Comparison of ENCODE assay signal across 21 mouse cellular contexts in genomic region chr17:27970305-27970704, GRCm38 (mm10).
DNase-seq lines count a peak whose midpoint lies in the region; ATAC-seq and TF ChIP-seq lines count a peak whose summit lies in the region.
"Had no signal": no experiment of that assay in that cellular context is flagged by ENCODE, and none has a peak within 500 bp of the region (broad histone marks: within the 10 kb centered on the region; RNA-seq: fewer than 3 reads in every experiment).

No protein-coding gene starts in this region.

- TF ChIP-seq CTCF in lung, postnatal 0 days (IDR thresholded peaks at IDR 0.05) = no peak

- DNase-seq in heart, adult 11 months = no peak
- no peak for DNase-seq in kidney, postnatal 14 days
- DNase-seq in lung, postnatal 0 days (ENCODE audit: low spot score) = peak; percentile 85
- DNase-seq in lung, postnatal 14 days = no peak
- DNase-seq in induced T-regulatory cell, adult 2 months (ENCODE audit: low read depth) = peak; percentile 9
- no peak for DNase-seq in natural killer cell, adult 2 months (ENCODE audit: low spot score in 2 of 2)
- DNase-seq: cerebellum, adult 2 months; cerebellum, postnatal 36 days; forebrain, postnatal 0 days; kidney, adult 11 months; kidney, postnatal 10 days; liver, embryonic 13.5 days; right cerebral cortex, postnatal 14 days had no signal

- no peak for ATAC-seq in heart, embryonic 12.5 days (ENCODE audit: insufficient number of reproducible peaks, low FRiP score)
- no peak for ATAC-seq in kidney, embryonic 15.5 days (replicated peaks; ENCODE audit: low FRiP score)
- peak; percentile 70 for ATAC-seq in lung, postnatal 0 days
- ATAC-seq: forebrain, postnatal 0 days; hindbrain, postnatal 0 days had no signal

- WGBS in heart, embryonic 12.5 days = 63% methylated on average over 5 of the region's 5 CpGs
- 89% methylated on average over 5 of the region's 5 CpGs for WGBS in kidney, embryonic 15.5 days
- 29% methylated on average over 5 of the region's 5 CpGs for WGBS in lung, postnatal 0 days

- no peak overlapping the region for H3K4me3 ChIP-seq in heart, embryonic 12.5 days
- no peak overlapping the region for H3K4me3 ChIP-seq in kidney, embryonic 15.5 days (replicated peaks)
- H3K4me3 ChIP-seq in lung, postnatal 0 days (ENCODE audit: low read depth, low read length) = no peak overlapping the region
- H3K4me3 ChIP-seq: forebrain, embryonic 10.5 days; hindbrain, embryonic 10.5 days; liver, embryonic 13.5 days; midbrain, embryonic 12.5 days; neural tube, embryonic 15.5 days; stomach, embryonic 15.5 days had no signal

- H3K4me1 ChIP-seq in heart, embryonic 12.5 days (replicated peaks) = peaks cover 68% of the 10 kb centered on the region
- H3K4me1 ChIP-seq in kidney, embryonic 15.5 days = peaks cover 37% of the 10 kb centered on the region
- H3K4me1 ChIP-seq in lung, postnatal 0 days (ENCODE audit: insufficient read depth, low read depth, low read length) = peaks cover 28% of the 10 kb centered on the region; the same call in 1 of the 2 replicates
- H3K4me1 ChIP-seq: liver, embryonic 13.5 days; midbrain, embryonic 12.5 days had no signal

- TF ChIP-seq EP300 in lung, postnatal 0 days (IDR thresholded peaks at IDR 0.05) = peak; percentile 81

- peaks cover 3% of the 10 kb centered on the region; the same call in 1 of the 2 replicates for H3K36me3 ChIP-seq in heart, embryonic 12.5 days
- no peaks in the 10 kb centered on the region for H3K36me3 ChIP-seq in kidney, embryonic 15.5 days
- H3K36me3 ChIP-seq in lung, postnatal 0 days (ENCODE audit: insufficient read depth, low read length) = 0 out of 2 replicates have a peak, but pooled peaks cover 7% of the 10 kb centered on the region
- H3K36me3 ChIP-seq: liver, embryonic 13.5 days; midbrain, embryonic 12.5 days; neural tube, embryonic 15.5 days; stomach, embryonic 15.5 days had no signal

- no peaks in the 10 kb centered on the region for H3K27me3 ChIP-seq in heart, embryonic 12.5 days (replicated peaks)
- no peaks in the 10 kb centered on the region for H3K27me3 ChIP-seq in kidney, embryonic 15.5 days
- no peaks in the 10 kb centered on the region for H3K27me3 ChIP-seq in lung, postnatal 0 days (replicated peaks; ENCODE audit: insufficient read depth, low read length)
- H3K27me3 ChIP-seq: liver, embryonic 13.5 days; midbrain, embryonic 12.5 days; neural tube, embryonic 15.5 days; stomach, embryonic 15.5 days had no signal

- H3K4me2 ChIP-seq in heart, embryonic 12.5 days = no peak overlapping the region
- H3K4me2 ChIP-seq in kidney, embryonic 15.5 days = no peak overlapping the region
- H3K4me2 ChIP-seq in lung, postnatal 0 days (replicated peaks; ENCODE audit: low read depth, low read length) = no peak overlapping the region
- H3K4me2 ChIP-seq: liver, embryonic 13.5 days; midbrain, embryonic 12.5 days; neural tube, embryonic 15.5 days; stomach, embryonic 15.5 days had no signal

- peak overlapping the region; percentile 61; the same call in 1 of the 2 replicates for H3K27ac ChIP-seq in heart, embryonic 12.5 days (ENCODE audit: poor library complexity, severe bottlenecking)
- H3K27ac ChIP-seq in kidney, embryonic 15.5 days = peak overlapping the region; percentile 48; the same call in 1 of the 2 replicates
- H3K27ac ChIP-seq in lung, postnatal 0 days (ENCODE audit: low read length) = peak overlapping the region; percentile 84
- H3K27ac ChIP-seq: forebrain, embryonic 10.5 days; hindbrain, embryonic 10.5 days; hindbrain, postnatal 0 days; liver, embryonic 13.5 days; midbrain, embryonic 12.5 days had no signal

- no peak overlapping the region for H3K9ac ChIP-seq in heart, embryonic 12.5 days
- no peak overlapping the region for H3K9ac ChIP-seq in kidney, embryonic 15.5 days
- no peak overlapping the region for H3K9ac ChIP-seq in lung, postnatal 0 days (replicated peaks; ENCODE audit: low read depth)
- H3K9ac ChIP-seq: forebrain, postnatal 0 days; liver, embryonic 13.5 days; midbrain, embryonic 12.5 days; neural tube, embryonic 15.5 days; stomach, embryonic 15.5 days had no signal

- H3K9me3 ChIP-seq in heart, embryonic 12.5 days (replicated peaks) = no peaks in the 10 kb centered on the region
- H3K9me3 ChIP-seq in kidney, embryonic 15.5 days (replicated peaks) = no peaks in the 10 kb centered on the region
- no peaks in the 10 kb centered on the region for H3K9me3 ChIP-seq in lung, postnatal 0 days (ENCODE audit: low read length)
- H3K9me3 ChIP-seq: forebrain, embryonic 10.5 days; hindbrain, embryonic 10.5 days; liver, embryonic 13.5 days; midbrain, embryonic 12.5 days; neural tube, embryonic 15.5 days; stomach, embryonic 15.5 days had no signal

Comparison
In these comparisons a context has a peak if more than half of its experiments do, and no peak if none do; other contexts are left out.
1. DNase-seq: peak in lung, postnatal 0 days (single experiment) and induced T-regulatory cell, adult 2 months (single experiment); none in heart, adult 11 months (single experiment), kidney, postnatal 14 days (single experiment), lung, postnatal 14 days (single experiment) and natural killer cell, adult 2 months (0 of 2).
2. Peak in every context shown above with its lines, with median percentiles within 50 percentile points of each other: H3K27ac ChIP-seq.